ENCODE assay signal across 9 mouse cellular contexts in the genomic region with DNA sequence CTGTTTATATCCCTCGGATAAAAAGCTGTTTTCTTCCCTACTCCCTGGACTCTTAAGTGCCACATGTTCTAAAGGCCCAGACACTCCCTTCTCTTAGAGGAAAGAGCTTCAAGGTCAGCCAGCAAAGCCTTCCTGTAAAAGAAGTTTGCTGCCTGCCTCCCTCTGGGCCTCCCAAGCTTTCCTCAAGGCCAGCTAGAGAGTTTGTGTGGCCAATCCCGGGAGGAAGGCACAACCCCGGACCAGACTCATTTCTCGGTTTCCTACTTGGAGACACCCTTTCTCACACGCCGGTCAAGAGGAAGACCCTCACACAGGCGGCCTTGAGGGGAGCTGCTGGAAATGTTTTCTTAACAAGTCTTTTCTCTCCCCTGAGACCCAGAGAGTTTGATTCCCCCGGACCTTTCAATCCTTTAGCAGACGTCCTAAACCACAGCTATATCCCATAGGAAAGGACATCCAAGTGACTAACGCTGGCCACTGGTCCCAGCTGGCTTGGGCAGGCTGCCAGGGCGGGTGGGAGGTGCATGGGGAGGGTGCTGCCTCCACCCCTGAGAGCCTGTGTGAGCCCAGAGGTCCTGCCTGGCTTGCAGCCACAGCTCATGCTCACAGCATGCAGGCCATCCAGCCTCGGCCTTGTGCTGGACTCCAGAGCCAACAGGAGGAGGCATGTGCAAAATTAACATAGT.
DNase-seq lines count a peak whose midpoint lies in the region; ATAC-seq and TF ChIP-seq lines count a peak whose summit lies in the region.
"Had no signal": no experiment of that assay in that cellular context is flagged by ENCODE, and none has a peak within 500 bp of the region (broad histone marks: within the 10 kb centered on the region; RNA-seq: fewer than 3 reads in every experiment).

No protein-coding gene starts in this region.

- no peaks in the 10 kb centered on the region for H3K9me3 ChIP-seq in forebrain, embryonic 10.5 days
- no peaks in the 10 kb centered on the region for H3K9me3 ChIP-seq in forebrain, embryonic 15.5 days
- no peaks in the 10 kb centered on the region for H3K9me3 ChIP-seq in intestine, embryonic 16.5 days (ENCODE audit: control insufficient read depth, low read length)
- no peaks in the 10 kb centered on the region for H3K9me3 ChIP-seq in liver, embryonic 13.5 days (replicated peaks)
- H3K9me3 ChIP-seq: neural tube, embryonic 13.5 days had no signal

- H3K27me3 ChIP-seq in forebrain, embryonic 10.5 days (ENCODE audit: poor library complexity, severe bottlenecking) = peaks cover 94% of the 10 kb centered on the region
- H3K27me3 ChIP-seq in forebrain, embryonic 15.5 days = peaks cover 13% of the 10 kb centered on the region
- no peaks in the 10 kb centered on the region for H3K27me3 ChIP-seq in intestine, embryonic 16.5 days (replicated peaks; ENCODE audit: control insufficient read depth, insufficient read depth, low read length)
- no peaks in the 10 kb centered on the region for H3K27me3 ChIP-seq in liver, embryonic 13.5 days
- no peaks in the 10 kb centered on the region for H3K27me3 ChIP-seq in spleen, adult 2 months (ENCODE audit: control insufficient read depth, insufficient read depth, low read length)

- no peak overlapping the region for H3K4me2 ChIP-seq in forebrain, embryonic 15.5 days (replicated peaks)
- no peak overlapping the region for H3K4me2 ChIP-seq in intestine, embryonic 16.5 days (ENCODE audit: low read depth, low read length)
- H3K4me2 ChIP-seq in liver, embryonic 13.5 days = no peak overlapping the region
- H3K4me2 ChIP-seq: neural tube, embryonic 13.5 days had no signal

- no peaks in the 10 kb centered on the region for H3K36me3 ChIP-seq in forebrain, embryonic 10.5 days (replicated peaks)
- no peaks in the 10 kb centered on the region for H3K36me3 ChIP-seq in forebrain, embryonic 15.5 days
- H3K36me3 ChIP-seq in intestine, embryonic 16.5 days (ENCODE audit: control insufficient read depth, insufficient read depth, low read length) = no peaks in the 10 kb centered on the region
- H3K36me3 ChIP-seq in liver, embryonic 13.5 days = no peaks in the 10 kb centered on the region
- no peaks in the 10 kb centered on the region for H3K36me3 ChIP-seq in spleen, adult 2 months (ENCODE audit: control insufficient read depth, insufficient read depth, low read length)
- H3K36me3 ChIP-seq: neural tube, embryonic 13.5 days had no signal

- H3K4me3 ChIP-seq in forebrain, embryonic 10.5 days = no peak overlapping the region
- no peak overlapping the region for H3K4me3 ChIP-seq in forebrain, embryonic 15.5 days
- peak overlapping the region; percentile 56; the same call in 1 of the 2 replicates for H3K4me3 ChIP-seq in gastrocnemius, adult 2 months
- no peak overlapping the region for H3K4me3 ChIP-seq in intestine, embryonic 16.5 days (ENCODE audit: low read length)
- H3K4me3 ChIP-seq in liver, embryonic 13.5 days (replicated peaks) = no peak overlapping the region
- H3K4me3 ChIP-seq in spleen, adult 2 months (ENCODE audit: extremely low read depth, insufficient read depth, insufficient read length) = no peak overlapping the region
- H3K4me3 ChIP-seq: neural tube, embryonic 13.5 days had no signal

- no peak for DNase-seq in forebrain, embryonic 10.5 days (ENCODE audit: extremely low spot score, low spot score)
- peak; percentile 92 for DNase-seq in Muller cell, postnatal 12 days (ENCODE audit: inconsistent ontology term)
- DNase-seq in gastrocnemius, adult 2 months = peak; percentile 90
- DNase-seq in liver, embryonic 13.5 days = no peak
- peak in 1 of 2 experiments; percentile 7 for DNase-seq in spleen, adult 2 months (ENCODE audit: low read depth in 1 of 2, low spot score in 2 of 2)
- no peak for DNase-seq in thymus, postnatal 4 days

- no peak for TF ChIP-seq CTCF in gastrocnemius, adult 2 months (IDR thresholded peaks at IDR 0.05)
- TF ChIP-seq CTCF in spleen, adult 2 months (IDR thresholded peaks at IDR 0.05; ENCODE audit: extremely low read depth, insufficient read depth, insufficient read length, insufficient replicate concordance) = no peak

- H3K27ac ChIP-seq in forebrain, embryonic 10.5 days = peak overlapping the region; percentile 65; the same call in 1 of the 2 replicates
- H3K27ac ChIP-seq in forebrain, embryonic 15.5 days (replicated peaks) = no peak overlapping the region
- H3K27ac ChIP-seq in gastrocnemius, adult 2 months = peak overlapping the region; percentile 84
- peak overlapping the region; percentile 68 for H3K27ac ChIP-seq in intestine, embryonic 16.5 days (ENCODE audit: low read length)
- peak overlapping the region; percentile 58 for H3K27ac ChIP-seq in liver, embryonic 13.5 days
- H3K27ac ChIP-seq in spleen, adult 2 months (ENCODE audit: insufficient read depth, low read length) = peak overlapping the region; percentile 59
- H3K27ac ChIP-seq: neural tube, embryonic 13.5 days had no signal

- H3K4me1 ChIP-seq in forebrain, embryonic 10.5 days = peaks cover 43% of the 10 kb centered on the region
- H3K4me1 ChIP-seq in forebrain, embryonic 15.5 days = peaks cover 6% of the 10 kb centered on the region; the same call in 1 of the 2 replicates
- peaks cover 19% of the 10 kb centered on the region for H3K4me1 ChIP-seq in intestine, embryonic 16.5 days (ENCODE audit: control insufficient read depth, insufficient read depth, low read length)
- H3K4me1 ChIP-seq in liver, embryonic 13.5 days (replicated peaks) = peaks cover 12% of the 10 kb centered on the region
- no peaks in the 10 kb centered on the region for H3K4me1 ChIP-seq in spleen, adult 2 months (ENCODE audit: control insufficient read depth, insufficient read depth, insufficient read length)

- H3K9ac ChIP-seq in forebrain, embryonic 15.5 days (replicated peaks) = no peak overlapping the region
- peak overlapping the region; percentile 26; the same call in 1 of the 2 replicates for H3K9ac ChIP-seq in intestine, embryonic 16.5 days (ENCODE audit: low read depth, low read length)
- H3K9ac ChIP-seq in liver, embryonic 13.5 days = no peak overlapping the region

- no peak for ATAC-seq in forebrain, embryonic 15.5 days (replicated peaks)
- peak; percentile 69 for ATAC-seq in intestine, embryonic 16.5 days
- peak; percentile 43 for ATAC-seq in liver, embryonic 13.5 days (ENCODE audit: low read depth)

- WGBS in forebrain, embryonic 10.5 days = 63% methylated on average over 12 of the region's 12 CpGs
- 51% methylated on average over 12 of the region's 12 CpGs for WGBS in forebrain, embryonic 15.5 days
- 41% methylated on average over 12 of the region's 12 CpGs for WGBS in intestine, embryonic 16.5 days
- WGBS in liver, embryonic 13.5 days (ENCODE audit: insufficient replicate concordance) = 54% methylated on average over 12 of the region's 12 CpGs
- WGBS in spleen, adult 2 months = 71% methylated on average over 12 of the region's 12 CpGs

- no peak for TF ChIP-seq POLR2A in spleen, adult 2 months (IDR thresholded peaks at IDR 0.05; ENCODE audit: low read depth, low read length)

- intact Hi-C loops in gastrocnemius, adult 2 months (cut with DNase I) = loop anchor here (5.0 kb wide), 1 partner anchor 72 kb away; no protein-coding TSS in a partner anchor

Comparison
In these comparisons a context has a peak if more than half of its experiments do, and no peak if none do; other contexts are left out.
1. DNase-seq: peak in Muller cell, postnatal 12 days (single experiment) and gastrocnemius, adult 2 months (single experiment); none in forebrain, embryonic 10.5 days (single experiment), liver, embryonic 13.5 days (single experiment) and thymus, postnatal 4 days (single experiment).